24 mouse cellular contexts compared by ENCODE assay signal in the genomic region with DNA sequence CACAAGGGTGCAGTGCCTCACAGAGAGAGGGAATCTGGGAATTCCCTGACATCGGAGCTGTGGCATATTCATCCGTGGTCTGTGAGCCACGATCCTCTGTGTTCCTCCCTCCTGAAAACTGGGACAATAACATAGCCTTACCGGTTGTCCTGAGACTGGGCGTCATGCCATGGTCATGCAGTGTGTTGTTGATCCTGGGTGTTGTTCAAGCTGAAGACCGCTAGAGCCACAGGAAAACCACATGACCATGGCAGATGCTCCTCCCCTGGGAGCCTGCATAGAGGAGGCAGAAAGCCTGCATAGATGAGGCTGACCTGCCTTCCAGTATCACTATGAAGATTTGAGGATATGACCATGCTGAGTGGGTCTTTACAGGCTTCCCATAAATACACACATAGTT. TPM values are rescaled to one million over a fixed set of nuclear protein-coding genes. Genes with fewer than 3 reads are reported as not detected.
DNase-seq lines count a peak whose midpoint lies in the region; ATAC-seq lines count a peak whose summit lies in the region.
"Had no signal": no experiment of that assay in that cellular context is flagged by ENCODE, and none has a peak within 500 bp of the region (broad histone marks: within the 10 kb centered on the region; RNA-seq: fewer than 3 reads in every experiment).

No protein-coding gene starts in this region.

- peaks cover 23% of the 10 kb centered on the region for H3K4me1 ChIP-seq in megakaryocyte, embryonic 14.5 days
- H3K4me1 ChIP-seq in intestine, embryonic 15.5 days (replicated peaks): 0 out of 2 replicates have a peak, but pooled peaks cover 3% of the 10 kb centered on the region
- H3K4me1 ChIP-seq: embryonic facial prominence, embryonic 13.5 days; forebrain, embryonic 12.5 days; heart, embryonic 12.5 days; hindbrain, embryonic 10.5 days; midbrain, embryonic 13.5 days had no signal

- H3K4me2 ChIP-seq in intestine, embryonic 15.5 days (replicated peaks): no peak overlapping the region
- H3K4me2 ChIP-seq: embryonic facial prominence, embryonic 13.5 days; forebrain, embryonic 12.5 days; heart, embryonic 12.5 days; midbrain, embryonic 13.5 days had no signal

- H3K9ac ChIP-seq in intestine, embryonic 15.5 days: no peak overlapping the region
- H3K9ac ChIP-seq: embryonic facial prominence, embryonic 13.5 days; forebrain, embryonic 12.5 days; heart, embryonic 12.5 days; midbrain, embryonic 13.5 days had no signal

- DNase-seq in left cerebral cortex, postnatal 4 days: peak; percentile 29
- no peak for DNase-seq in left cerebral cortex, adult 18-20 months (ENCODE audit: low spot score in 2 of 2)
- peak; percentile 33 for DNase-seq in brain, adult 2 months (ENCODE audit: low read depth, low spot score)
- DNase-seq in cerebellum, postnatal 25 days: peak; percentile 19 to 60
- DNase-seq in heart, adult 18-20 months: no peak
- DNase-seq: adrenal gland, postnatal 25 days; gastrocnemius, postnatal 10 days; heart, adult 11 months; heart, postnatal 10 days; kidney, adult 18-20 months; kidney, postnatal 4 days; liver; right cerebral cortex, postnatal 25 days; spleen, adult 18-20 months had no signal

- H3K36me3 ChIP-seq in megakaryocyte, embryonic 14.5 days (replicated peaks; ENCODE audit: low read length): no peaks in the 10 kb centered on the region
- H3K36me3 ChIP-seq in intestine, embryonic 15.5 days: no peaks in the 10 kb centered on the region
- H3K36me3 ChIP-seq: embryonic facial prominence, embryonic 13.5 days; forebrain, embryonic 12.5 days; heart, embryonic 12.5 days; hindbrain, embryonic 10.5 days; midbrain, embryonic 13.5 days had no signal

- 78% methylated on average over 6 of the region's 6 CpGs for WGBS in intestine, embryonic 15.5 days

- no peak for ATAC-seq in intestine, embryonic 15.5 days
- ATAC-seq: lung, postnatal 0 days; midbrain, embryonic 13.5 days had no signal

- intact Hi-C loops in left cerebral cortex, postnatal 4 days (cut with DNase I): no loop called here

- peak overlapping the region; percentile 23 for H3K4me3 ChIP-seq in megakaryocyte, embryonic 14.5 days (replicated peaks)
- H3K4me3 ChIP-seq in intestine, embryonic 15.5 days (replicated peaks): no peak overlapping the region
- H3K4me3 ChIP-seq: embryonic facial prominence, embryonic 13.5 days; erythroblast, embryonic 14.5 days; forebrain, embryonic 12.5 days; heart, embryonic 12.5 days; hindbrain, embryonic 10.5 days; midbrain, embryonic 13.5 days had no signal

- no peak overlapping the region for H3K27ac ChIP-seq in intestine, embryonic 15.5 days
- H3K27ac ChIP-seq: embryonic facial prominence, embryonic 13.5 days; forebrain, embryonic 12.5 days; hindbrain, embryonic 10.5 days; midbrain, embryonic 13.5 days had no signal

- peaks cover 83% of the 10 kb centered on the region for H3K27me3 ChIP-seq in megakaryocyte, embryonic 14.5 days (replicated peaks)
- no peaks in the 10 kb centered on the region for H3K27me3 ChIP-seq in intestine, embryonic 15.5 days (replicated peaks)
- H3K27me3 ChIP-seq: embryonic facial prominence, embryonic 13.5 days; midbrain, embryonic 13.5 days had no signal

- H3K9me3 ChIP-seq in megakaryocyte, embryonic 14.5 days: no peaks in the 10 kb centered on the region
- no peaks in the 10 kb centered on the region for H3K9me3 ChIP-seq in intestine, embryonic 15.5 days
- H3K9me3 ChIP-seq: embryonic facial prominence, embryonic 13.5 days; forebrain, embryonic 12.5 days; heart, embryonic 12.5 days; hindbrain, embryonic 10.5 days; midbrain, embryonic 13.5 days had no signal

RNA-seq across cellular contexts. Expression of a gene that starts 5.1 kb away (rescaled TPM):
- 1 to 10 TPM; 1.6 to 1.7 TPM for total RNA-seq in left cerebral cortex, postnatal 4 days (2021)
- under 1 TPM; 0.19 to 0.33 TPM for total RNA-seq in left cerebral cortex, adult 18-20 months (2021)
- 0.06 TPM in 1 of 2 replicates, not detected in the other for polyA plus RNA-seq in megakaryocyte, embryonic 14.5 days (2012; ENCODE audit: insufficient read depth, low replicate concordance)
- total RNA-seq in heart, adult 18-20 months (2021): 1 to 10 TPM; 3.3 to 6.3 TPM
- polyA plus RNA-seq in intestine, embryonic 15.5 days (2015; fragmentation: Nextera tagmentation; extraction: Ambion mirVana): 1.1 TPM in 2 replicates
- total RNA-seq: monocyte, adult 5-6 weeks had no signal
- polyA plus RNA-seq: erythroblast, embryonic 14.5 days had no signal

Comparison
In these comparisons a context has a peak if more than half of its experiments do, and no peak if none do; other contexts are left out.
1. DNase-seq: peak in left cerebral cortex, postnatal 4 days (single experiment), brain, adult 2 months (single experiment) and cerebellum, postnatal 25 days (2 of 2); none in left cerebral cortex, adult 18-20 months (0 of 2) and heart, adult 18-20 months (0 of 2).